Mouse (Mus musculus): ENCODE data around the gene BC030867.

- TF ChIP-seq CTCF (IDR thresholded peaks at IDR 0.05; ENCODE audit: low read depth, low read length), result no peak
- no peak for TF ChIP-seq POLR2A (IDR thresholded peaks at IDR 0.05; ENCODE audit: extremely low read depth, insufficient read depth, low read length)
Observed at GRCm38 (mm10) chr11:102221243-102221953, 27.3 kb upstream of the BC030867 start.
